ENCODE assay signal across 23 mouse cellular contexts in genomic region chr1:37089191-37089590, GRCm38 (mm10).
DNase-seq lines count a peak whose midpoint lies in the region; ATAC-seq lines count a peak whose summit lies in the region.
"Had no signal": no experiment of that assay in that cellular context is flagged by ENCODE, and none has a peak within 500 bp of the region (broad histone marks: within the 10 kb centered on the region; RNA-seq: fewer than 3 reads in every experiment).

No protein-coding gene starts in this region.

- H3K4me2 ChIP-seq in embryonic facial prominence, embryonic 14.5 days (ENCODE audit: low read depth, low read length), result no peak overlapping the region
- H3K4me2 ChIP-seq: embryonic facial prominence, embryonic 15.5 days; forebrain, embryonic 12.5 days; forebrain, embryonic 15.5 days; heart, embryonic 11.5 days; hindbrain, embryonic 12.5 days; hindbrain, embryonic 15.5 days had no signal

- no peak overlapping the region for H3K27ac ChIP-seq in embryonic facial prominence, embryonic 14.5 days (replicated peaks; ENCODE audit: low read depth, low read length)
- H3K27ac ChIP-seq: embryonic facial prominence, embryonic 15.5 days; forebrain, embryonic 12.5 days; forebrain, embryonic 15.5 days; hindbrain, embryonic 12.5 days; hindbrain, embryonic 15.5 days had no signal

- no peaks in the 10 kb centered on the region for H3K36me3 ChIP-seq in embryonic facial prominence, embryonic 14.5 days (ENCODE audit: control insufficient read depth, insufficient read depth, low read length)
- H3K36me3 ChIP-seq: embryonic facial prominence, embryonic 15.5 days; forebrain, embryonic 12.5 days; forebrain, embryonic 15.5 days; hindbrain, embryonic 12.5 days; hindbrain, embryonic 15.5 days had no signal

- no peaks in the 10 kb centered on the region for H3K9me3 ChIP-seq in embryonic facial prominence, embryonic 14.5 days (ENCODE audit: control insufficient read depth, low read length)
- H3K9me3 ChIP-seq: forebrain, embryonic 12.5 days; forebrain, embryonic 15.5 days; hindbrain, embryonic 12.5 days; hindbrain, embryonic 15.5 days had no signal

- H3K27me3 ChIP-seq in embryonic facial prominence, embryonic 14.5 days (replicated peaks; ENCODE audit: control insufficient read depth, insufficient read depth, low read length), result no peaks in the 10 kb centered on the region
- H3K27me3 ChIP-seq: embryonic facial prominence, embryonic 15.5 days; forebrain, embryonic 12.5 days; forebrain, embryonic 15.5 days; hindbrain, embryonic 12.5 days; hindbrain, embryonic 15.5 days had no signal

- ATAC-seq in frontal cortex, adult (ENCODE audit: low TSS enrichment), result peak; percentile 38; the same call in 1 of the 2 replicates
- ATAC-seq in embryonic facial prominence, embryonic 14.5 days (ENCODE audit: low read depth), result 0 out of 2 replicates have a peak, but pooled peaks have one; percentile 19
- ATAC-seq: CD4-positive, CD25-positive, alpha-beta regulatory T cell, adult 4 months; forebrain, embryonic 15.5 days; intestine, postnatal 0 days had no signal

- H3K4me1 ChIP-seq in embryonic facial prominence, embryonic 14.5 days (ENCODE audit: control insufficient read depth, insufficient read depth, low read length), result peaks cover 4% of the 10 kb centered on the region; the same call in 1 of the 2 replicates
- H3K4me1 ChIP-seq: forebrain, embryonic 15.5 days; hindbrain, embryonic 15.5 days had no signal

- H3K4me3 ChIP-seq in embryonic facial prominence, embryonic 14.5 days (ENCODE audit: low read depth, low read length), result no peak overlapping the region
- H3K4me3 ChIP-seq: embryonic facial prominence, embryonic 15.5 days; forebrain, embryonic 12.5 days; forebrain, embryonic 15.5 days; hindbrain, embryonic 12.5 days; hindbrain, embryonic 15.5 days had no signal

- DNase-seq in frontal cortex, postnatal 10 days (ENCODE audit: low spot score in 2 of 2), result no peak
- DNase-seq in embryonic facial prominence, embryonic 14.5 days (ENCODE audit: low spot score), result peak; percentile 64
- DNase-seq in gonadal fat pad, adult 2 months (ENCODE audit: low read depth), result peak; percentile 30
- no peak for DNase-seq in right cerebral cortex, postnatal 25 days
- DNase-seq in left cerebral cortex, adult 18-20 months (ENCODE audit: low spot score in 2 of 2), result no peak
- DNase-seq: adrenal gland, adult 2 months; adrenal gland, postnatal 25 days; cerebellum, adult 11 months; cerebellum, adult 2 months; cerebellum, adult 9-11 months; cerebellum, postnatal 25 days; gastrocnemius, postnatal 10 days; gastrocnemius, postnatal 36 days; heart, adult 11 months had no signal

- no peak overlapping the region for H3K9ac ChIP-seq in embryonic facial prominence, embryonic 14.5 days (ENCODE audit: low read depth, low read length)
- H3K9ac ChIP-seq: embryonic facial prominence, embryonic 15.5 days; forebrain, embryonic 12.5 days; forebrain, embryonic 15.5 days; hindbrain, embryonic 12.5 days; hindbrain, embryonic 15.5 days had no signal

- 63% methylated on average over 5 of the region's 5 CpGs for WGBS in embryonic facial prominence, embryonic 14.5 days

Comparison
In these comparisons a context has a peak if more than half of its experiments do, and no peak if none do; other contexts are left out.
1. DNase-seq: peak in embryonic facial prominence, embryonic 14.5 days (single experiment) and gonadal fat pad, adult 2 months (single experiment); none in frontal cortex, postnatal 10 days (0 of 2), right cerebral cortex, postnatal 25 days (single experiment) and left cerebral cortex, adult 18-20 months (0 of 2).